Mouse (Mus musculus): ENCODE measurements around the gene Trim27. TPM values are rescaled to one million over a fixed set of nuclear protein-coding genes. Genes with fewer than 3 reads are reported as not detected.
A peak's percentile ranks its signal among the peaks of the same experiment; 100 is the strongest.

The Trim27 gene
- polyA plus RNA-seq, 1 experiment from 2014 or later: 111 TPM

- Histone ChIP-seq H3K27me3 (replicated peaks; ENCODE audit: control insufficient read depth, insufficient read depth, low read length) (peaks cover 17% of the 10 kb centered on the region), H3K4me3 (ENCODE audit: low read depth, low read length) (no peak overlapping the region), H3K4me2 (ENCODE audit: low read depth, low read length) (no peak overlapping the region), H3K36me3 (ENCODE audit: control insufficient read depth, insufficient read depth, low read length) (no peaks in the 10 kb centered on the region), H3K9me3 (ENCODE audit: control insufficient read depth, low read length) (no peaks in the 10 kb centered on the region), H3K4me1 (ENCODE audit: control insufficient read depth, insufficient read depth, low read length) (no peaks in the 10 kb centered on the region), H3K9ac (ENCODE audit: low read depth, low read length) (no peak overlapping the region), H3K27ac (replicated peaks; ENCODE audit: low read depth, low read length) (no peak overlapping the region)
- WGBS: 16% methylated on average over 7 of the region's 7 CpGs
- peak; percentile 43 for DNase-seq (ENCODE audit: low spot score)
- ATAC-seq (ENCODE audit: low read depth): peak; percentile 55; the same call in 1 of the 2 replicates
These were observed 61.5 kb downstream of the Trim27 start for GRCm38 (mm10) chr13:21240788-21241187.

GRCm38 (mm10) chr13:21242408-21243125 lies 63.3 kb downstream of the Trim27 start:
- ATAC-seq (ENCODE audit: low read depth) (no peak), DNase-seq (ENCODE audit: low spot score) (peak; percentile 24)
- Histone ChIP-seq H3K27ac (replicated peaks; ENCODE audit: low read depth, low read length) (no peak overlapping the region), H3K36me3 (ENCODE audit: control insufficient read depth, insufficient read depth, low read length) (no peaks in the 10 kb centered on the region), H3K4me3 (ENCODE audit: low read depth, low read length) (peak overlapping the region; percentile 20), H3K4me1 (ENCODE audit: control insufficient read depth, insufficient read depth, low read length) (no peaks in the 10 kb centered on the region), H3K9ac (ENCODE audit: low read depth, low read length) (0 out of 2 replicates have a peak overlapping the region, but pooled peaks have one; percentile 28), H3K4me2 (ENCODE audit: low read depth, low read length) (peak overlapping the region; percentile 50), H3K9me3 (ENCODE audit: control insufficient read depth, low read length) (no peaks in the 10 kb centered on the region), H3K27me3 (replicated peaks; ENCODE audit: control insufficient read depth, insufficient read depth, low read length) (peaks cover 17% of the 10 kb centered on the region)
- WGBS: 6% methylated on average over 16 of the region's 16 CpGs

- Histone ChIP-seq H3K36me3 (ENCODE audit: control insufficient read depth, insufficient read depth, low read length) (no peaks in the 10 kb centered on the region), H3K9ac (ENCODE audit: low read depth, low read length) (0 out of 2 replicates have a peak overlapping the region, but pooled peaks have one; percentile 28), H3K4me2 (ENCODE audit: low read depth, low read length) (peak overlapping the region; percentile 50), H3K4me1 (ENCODE audit: control insufficient read depth, insufficient read depth, low read length) (no peaks in the 10 kb centered on the region), H3K9me3 (ENCODE audit: control insufficient read depth, low read length) (no peaks in the 10 kb centered on the region), H3K27ac (replicated peaks; ENCODE audit: low read depth, low read length) (no peak overlapping the region), H3K4me3 (ENCODE audit: low read depth, low read length) (peak overlapping the region; percentile 20), H3K27me3 (replicated peaks; ENCODE audit: control insufficient read depth, insufficient read depth, low read length) (peaks cover 17% of the 10 kb centered on the region)
- DNase-seq (ENCODE audit: low spot score) (no peak), ATAC-seq (ENCODE audit: low read depth) (no peak)
- WGBS: 22% methylated on average over 13 of the region's 13 CpGs
These were observed 64.0 kb downstream of the Trim27 start for GRCm38 (mm10) chr13:21243196-21243595.

GRCm38 (mm10) chr13:21244089-21244488 lies 64.8 kb downstream of the Trim27 start:
- Histone ChIP-seq H3K27me3 (replicated peaks; ENCODE audit: control insufficient read depth, insufficient read depth, low read length) (peaks cover 17% of the 10 kb centered on the region), H3K36me3 (ENCODE audit: control insufficient read depth, insufficient read depth, low read length) (no peaks in the 10 kb centered on the region), H3K27ac (replicated peaks; ENCODE audit: low read depth, low read length) (no peak overlapping the region), H3K4me3 (ENCODE audit: low read depth, low read length) (no peak overlapping the region), H3K4me2 (ENCODE audit: low read depth, low read length) (no peak overlapping the region), H3K9me3 (ENCODE audit: control insufficient read depth, low read length) (no peaks in the 10 kb centered on the region), H3K4me1 (ENCODE audit: control insufficient read depth, insufficient read depth, low read length) (no peaks in the 10 kb centered on the region), H3K9ac (ENCODE audit: low read depth, low read length) (no peak overlapping the region)
- DNase-seq (ENCODE audit: low spot score) (no peak), ATAC-seq (ENCODE audit: low read depth) (no peak)
- WGBS: 86% methylated on average over 5 of the region's 5 CpGs

Other genes with a start within 250 kb of the Trim27 start
- gene Olfr1370, start 104.5 kb upstream of the Trim27 start, polyA plus RNA-seq (2014; fragmentation: Nextera tagmentation; extraction: Ambion mirVana): 0.17 and 0.47 TPM in 2 replicates
- gene Olfr1369-ps1, start 68.0 kb upstream of the Trim27 start, polyA plus RNA-seq (2014; fragmentation: Nextera tagmentation; extraction: Ambion mirVana): 0.15 TPM in 1 of 2 replicates, not detected in the other
- gene Olfr263, start 49.8 kb upstream of the Trim27 start, polyA plus RNA-seq (2014; fragmentation: Nextera tagmentation; extraction: Ambion mirVana): 0.18 TPM in 1 of 2 replicates, not detected in the other
- not detected in 2 replicates for gene Olfr1368, start 33.6 kb upstream of the Trim27 start, polyA plus RNA-seq (2014; fragmentation: Nextera tagmentation; extraction: Ambion mirVana)
- not detected in 2 replicates for gene Gpx5, start 113.3 kb downstream of the Trim27 start, polyA plus RNA-seq (2014; fragmentation: Nextera tagmentation; extraction: Ambion mirVana)
- not detected in 2 replicates for gene Gpx6, start 132.7 kb downstream of the Trim27 start, polyA plus RNA-seq (2014; fragmentation: Nextera tagmentation; extraction: Ambion mirVana)
- not detected in 2 replicates for gene Olfr1367, start 167.5 kb downstream of the Trim27 start, polyA plus RNA-seq (2014; fragmentation: Nextera tagmentation; extraction: Ambion mirVana)
- gene Zscan12, start 183.4 kb downstream of the Trim27 start, polyA plus RNA-seq (2014; fragmentation: Nextera tagmentation; extraction: Ambion mirVana): 11.1 and 12.7 TPM in 2 replicates
- gene Zkscan3, start 223.3 kb downstream of the Trim27 start, polyA plus RNA-seq (2014; fragmentation: Nextera tagmentation; extraction: Ambion mirVana): 62.9 and 70.1 TPM in 2 replicates